Mouse (Mus musculus) limb, embryonic 11.5 days (tissue): ENCODE results near the gene Farp1. TPM values are rescaled to one million over a fixed set of nuclear protein-coding genes. Genes with fewer than 3 reads are reported as not detected.

ENCODE experiments used
- ATAC-seq: fragments of 200-750 bp; cut with Nextera tagmentation; 2 replicates; pipeline ENCODE4 v1.8.0; 2017; ENCODE audit warnings: low read depth; ENCODE audit not compliant: insufficient number of reproducible peaks, low FRiP score, low TSS enrichment
- DNase-seq: peaks from one replicate; pipeline ENCODE4 v3.0.0-alpha.2; 2015; ENCODE audit warnings: low spot score
- H3K27ac ChIP-seq: fragments of 300-500 bp; sonication (generic); replicated peaks from 2 replicates; pipeline ENCODE4 v1.5.1; 2014; ENCODE audit warnings: low read depth, mild to moderate bottlenecking, low read length
- H3K27me3 ChIP-seq: fragments of 300-500 bp; sonication (generic); 2 replicates; pipeline ENCODE4 v1.6.1; 2014; ENCODE audit warnings: mild to moderate bottlenecking, low read length, mixed read lengths; ENCODE audit not compliant: control insufficient read depth, insufficient read depth
- H3K36me3 ChIP-seq: fragments of 300-500 bp; sonication (generic); 2 replicates; pipeline ENCODE4 v1.6.1; 2014; ENCODE audit warnings: mild to moderate bottlenecking, low read length, moderate library complexity, mixed read lengths; ENCODE audit not compliant: control insufficient read depth, insufficient read depth
- H3K4me1 ChIP-seq: fragments of 300-500 bp; sonication (generic); 2 replicates; pipeline ENCODE4 v1.6.1; 2014; ENCODE audit warnings: low read length, mixed read lengths; ENCODE audit not compliant: control insufficient read depth, insufficient read depth
- H3K4me2 ChIP-seq: fragments of 300-500 bp; sonication (generic); 2 replicates; pipeline ENCODE4 v1.6.1; 2014; ENCODE audit warnings: low read depth, mild to moderate bottlenecking, moderate library complexity; ENCODE audit not compliant: severe bottlenecking
- H3K4me3 ChIP-seq: fragments of 300-500 bp; sonication (generic); 2 replicates; pipeline ENCODE4 v1.5.1; 2014; ENCODE audit warnings: low read depth, low read length
- H3K9ac ChIP-seq: fragments of 300-500 bp; sonication (generic); 2 replicates; pipeline ENCODE4 v1.6.1; 2014; ENCODE audit warnings: mild to moderate bottlenecking, low read length
- H3K9me3 ChIP-seq: fragments of 300-500 bp; sonication (generic); 2 replicates; pipeline ENCODE4 v1.6.1; 2016; ENCODE audit warnings: low read length; ENCODE audit not compliant: control insufficient read depth
- WGBS: fragments of 180-500 bp; shearing (Covaris S2); extraction: QIAGEN DNeasy Blood & Tissue Kit; methylation state at CpG from one replicate; pipeline ENCODE4 v1.1.7; 2014; 5-methylcytosine and 5-hydroxymethylcytosine counted together
- polyA plus RNA-seq: library from polyadenylated mRNA; unstranded; fragments of >200 nt; fragmentation: Nextera tagmentation; extraction: Ambion mirVana; gene quantifications from 2 replicates; pipeline ENCODE4 v1.2.1, GENCODE M21; 2014

The Farp1 gene
- polyA plus RNA-seq, 1 experiment from 2014 or later: 57.6 TPM

DNA sequence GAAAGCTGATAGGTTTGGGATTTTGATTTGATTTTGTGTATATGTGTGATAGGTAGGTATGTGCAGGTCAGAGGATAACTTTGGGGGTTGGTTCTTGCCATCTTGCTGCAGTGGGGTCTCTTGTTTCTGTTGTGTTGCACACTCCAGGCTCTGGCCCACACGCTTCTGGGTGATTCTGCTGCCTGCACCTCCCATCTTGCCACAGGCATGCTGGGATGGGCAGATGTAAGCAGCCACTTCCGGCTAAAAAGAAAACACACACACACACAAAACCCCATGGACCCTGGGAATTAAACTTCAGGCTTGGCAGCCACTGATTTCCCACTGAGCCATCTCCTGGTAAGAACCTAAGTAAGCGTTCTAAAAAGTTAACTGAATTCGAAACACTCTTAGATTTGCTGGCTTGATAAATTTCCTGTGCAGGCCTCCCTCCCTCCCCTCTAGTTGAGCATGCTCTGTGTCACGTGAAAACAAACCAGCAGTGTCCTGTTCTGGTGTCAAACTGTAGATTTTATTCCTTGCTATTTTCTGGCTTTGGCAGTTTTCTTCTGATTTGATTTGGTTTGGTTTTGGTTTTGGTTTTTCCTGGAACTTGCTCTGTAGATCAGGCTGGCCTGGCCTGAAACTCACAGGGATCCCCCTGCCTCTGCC is 226.4 kb downstream of the Farp1 start:
- no peak for DNase-seq
- Histone ChIP-seq H3K9me3 (no peaks in the 10 kb centered on the region), H3K27me3 (no peaks in the 10 kb centered on the region), H3K9ac (no peak overlapping the region), H3K4me3 (no peak overlapping the region), H3K4me1 (no peaks in the 10 kb centered on the region), H3K27ac (no peak overlapping the region), H3K36me3 (peaks cover 9% of the 10 kb centered on the region; the same call in 1 of the 2 replicates), H3K4me2 (no peak overlapping the region)
- WGBS: 80% methylated on average over 5 of the region's 5 CpGs
- no peak for ATAC-seq

DNA sequence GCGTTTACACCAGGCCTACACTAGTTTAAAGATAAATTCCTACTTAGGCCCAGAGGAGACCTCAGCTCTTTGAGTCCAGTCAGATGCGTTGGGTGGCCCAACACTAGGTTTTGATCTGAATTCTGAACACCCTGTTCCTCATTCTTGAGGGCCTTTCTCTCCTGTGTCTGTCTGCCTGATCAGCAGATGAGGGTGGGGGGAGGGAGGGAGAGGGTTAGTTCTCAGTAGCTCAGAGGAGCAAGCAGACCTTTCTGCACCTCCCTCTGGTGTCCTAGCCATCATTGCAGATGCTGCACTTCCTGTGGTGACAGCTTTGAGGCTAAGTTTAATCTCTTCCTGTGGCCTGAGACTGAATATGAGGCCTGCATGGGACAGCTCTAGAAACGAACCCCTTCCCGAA is 227.6 kb downstream of the Farp1 start:
- no peaks in the 10 kb centered on the region for H3K27me3 ChIP-seq
- peaks cover 7% of the 10 kb centered on the region; the same call in 1 of the 2 replicates for H3K36me3 ChIP-seq
- H3K4me2 ChIP-seq: no peak overlapping the region
- no peak for DNase-seq
- 78% methylated on average over 4 of the region's 4 CpGs for WGBS
- no peaks in the 10 kb centered on the region for H3K9me3 ChIP-seq
- no peak overlapping the region for H3K4me3 ChIP-seq
- no peak overlapping the region for H3K9ac ChIP-seq
- H3K27ac ChIP-seq: no peak overlapping the region
- H3K4me1 ChIP-seq: no peaks in the 10 kb centered on the region
- ATAC-seq: no peak

- DNase-seq (no peak), ATAC-seq (no peak)
- peaks cover 4% of the 10 kb centered on the region; the same call in 1 of the 2 replicates for H3K36me3 ChIP-seq
- H3K9me3 ChIP-seq: no peaks in the 10 kb centered on the region
- H3K4me3 ChIP-seq: no peak overlapping the region
- no peak overlapping the region for H3K4me2 ChIP-seq
- H3K27ac ChIP-seq: no peak overlapping the region
- no peak overlapping the region for H3K9ac ChIP-seq
- H3K4me1 ChIP-seq: no peaks in the 10 kb centered on the region
- no peaks in the 10 kb centered on the region for H3K27me3 ChIP-seq
- 85% methylated on average over 2 of the region's 2 CpGs for WGBS
Measured at GRCm38 (mm10) chr14:121263912-121264311, 228.9 kb downstream of the Farp1 start.

GRCm38 (mm10) chr14:121264453-121264852 is 229.5 kb downstream of the Farp1 start:
- Histone ChIP-seq H3K36me3 (peaks cover 4% of the 10 kb centered on the region; the same call in 1 of the 2 replicates), H3K27ac (no peak overlapping the region), H3K4me3 (no peak overlapping the region), H3K27me3 (no peaks in the 10 kb centered on the region), H3K9ac (no peak overlapping the region), H3K4me1 (no peaks in the 10 kb centered on the region), H3K9me3 (no peaks in the 10 kb centered on the region), H3K4me2 (no peak overlapping the region)
- ATAC-seq (no peak), DNase-seq (no peak)
- WGBS: 91% methylated on average over 6 of the region's 6 CpGs

- H3K9ac ChIP-seq: no peak overlapping the region
- H3K4me1 ChIP-seq: no peaks in the 10 kb centered on the region
- 87% methylated on average over 8 of the region's 8 CpGs for WGBS
- no peaks in the 10 kb centered on the region for H3K27me3 ChIP-seq
- no peak overlapping the region for H3K4me3 ChIP-seq
- DNase-seq (no peak), ATAC-seq (no peak)
- H3K4me2 ChIP-seq: no peak overlapping the region
- H3K36me3 ChIP-seq: peaks cover 9% of the 10 kb centered on the region; the same call in 1 of the 2 replicates
- H3K27ac ChIP-seq: no peak overlapping the region
- H3K9me3 ChIP-seq: no peaks in the 10 kb centered on the region
Measured at GRCm38 (mm10) chr14:121267801-121268200, 232.8 kb downstream of the Farp1 start.

DNA sequence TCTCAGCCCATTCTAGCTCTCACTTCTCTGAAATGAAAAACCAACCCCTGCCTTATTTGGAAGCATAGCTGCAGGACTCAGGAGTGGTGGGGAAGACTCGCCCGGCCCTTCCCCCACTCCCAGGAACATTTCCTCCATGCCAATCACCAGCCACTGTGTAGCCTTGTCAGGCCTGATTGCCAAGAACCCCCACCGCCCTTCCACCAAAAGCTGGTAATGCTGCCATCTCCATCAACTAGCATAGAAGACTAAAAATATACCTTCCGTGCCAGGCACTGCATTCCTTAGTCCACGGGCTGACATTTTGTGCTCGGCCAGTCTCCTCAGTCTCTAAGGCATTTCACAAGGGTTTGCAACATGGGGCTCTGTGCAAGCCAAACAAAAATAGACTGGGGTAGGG is 235.5 kb downstream of the Farp1 start:
- no peaks in the 10 kb centered on the region for H3K9me3 ChIP-seq
- 87% methylated on average over 6 of the region's 6 CpGs for WGBS
- peaks cover 16% of the 10 kb centered on the region for H3K36me3 ChIP-seq
- DNase-seq (no peak), ATAC-seq (no peak)
- H3K27me3 ChIP-seq: no peaks in the 10 kb centered on the region
- no peak overlapping the region for H3K4me3 ChIP-seq
- no peak overlapping the region for H3K27ac ChIP-seq
- H3K4me1 ChIP-seq: no peaks in the 10 kb centered on the region
- no peak overlapping the region for H3K9ac ChIP-seq
- no peak overlapping the region for H3K4me2 ChIP-seq

GRCm38 (mm10) chr14:121274985-121275384 is 240.0 kb downstream of the Farp1 start:
- ATAC-seq: no peak
- H3K9me3 ChIP-seq: no peaks in the 10 kb centered on the region
- no peak overlapping the region for H3K4me3 ChIP-seq
- DNase-seq: no peak
- H3K4me1 ChIP-seq: no peaks in the 10 kb centered on the region
- H3K27ac ChIP-seq: no peak overlapping the region
- H3K9ac ChIP-seq: no peak overlapping the region
- 88% methylated on average over 12 of the region's 12 CpGs for WGBS
- H3K4me2 ChIP-seq: no peak overlapping the region
- no peaks in the 10 kb centered on the region for H3K27me3 ChIP-seq
- H3K36me3 ChIP-seq: peaks cover 24% of the 10 kb centered on the region

DNA sequence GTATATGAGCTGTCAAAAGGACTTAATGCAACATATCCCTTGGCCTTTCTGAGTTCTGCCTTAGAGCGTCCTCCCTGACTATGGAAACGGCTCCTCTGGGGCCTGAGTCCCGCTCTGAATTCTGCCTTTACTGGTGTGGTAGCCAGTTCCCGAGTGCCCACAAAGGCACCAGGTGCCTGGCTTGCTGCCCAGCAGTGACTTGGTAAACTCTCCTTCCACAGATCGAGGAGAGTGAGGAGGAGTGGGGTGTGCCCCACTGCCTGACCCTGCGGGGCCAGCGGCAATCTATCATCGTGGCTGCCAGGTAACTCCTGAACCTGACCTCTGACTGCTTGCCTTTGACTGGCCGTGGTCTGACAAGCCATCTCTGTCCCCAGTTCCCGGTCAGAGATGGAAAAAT is 241.0 kb downstream of the Farp1 start:
- no peaks in the 10 kb centered on the region for H3K9me3 ChIP-seq
- no peak for DNase-seq
- H3K27me3 ChIP-seq: no peaks in the 10 kb centered on the region
- 87% methylated on average over 10 of the region's 10 CpGs for WGBS
- no peak overlapping the region for H3K27ac ChIP-seq
- no peaks in the 10 kb centered on the region for H3K4me1 ChIP-seq
- H3K36me3 ChIP-seq: peaks cover 32% of the 10 kb centered on the region
- H3K4me2 ChIP-seq: no peak overlapping the region
- no peak overlapping the region for H3K4me3 ChIP-seq
- no peak for ATAC-seq
- no peak overlapping the region for H3K9ac ChIP-seq

DNA sequence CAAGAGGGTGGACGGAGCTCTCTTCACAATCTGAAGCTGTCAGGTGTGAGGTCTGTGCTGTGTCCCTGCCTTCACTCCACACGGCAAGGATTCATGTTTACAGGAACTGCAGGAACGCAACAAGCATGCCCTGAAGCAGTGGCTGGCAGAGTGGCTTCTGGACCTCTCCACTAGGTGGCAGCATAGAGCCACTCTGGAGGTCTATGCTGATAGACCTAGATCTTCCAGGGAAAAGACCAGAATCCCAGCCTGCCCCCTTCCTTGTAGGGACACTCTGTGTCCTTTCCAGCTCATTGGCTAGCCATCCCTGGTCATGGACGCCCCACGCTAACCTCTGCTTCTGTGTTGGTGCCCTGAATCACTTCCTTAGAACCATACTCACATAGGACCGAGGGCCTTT is 244.1 kb downstream of the Farp1 start:
- Histone ChIP-seq H3K4me2 (no peak overlapping the region), H3K36me3 (peaks cover 36% of the 10 kb centered on the region), H3K27me3 (no peaks in the 10 kb centered on the region), H3K9me3 (no peaks in the 10 kb centered on the region), H3K27ac (no peak overlapping the region), H3K9ac (no peak overlapping the region), H3K4me3 (no peak overlapping the region), H3K4me1 (no peaks in the 10 kb centered on the region)
- ATAC-seq: 0 out of 2 replicates have a peak, but pooled peaks have one; percentile 48
- 27% methylated on average over 6 of the region's 6 CpGs for WGBS
- peak; percentile 92 for DNase-seq
